Mouse (Mus musculus): Measurements from ENCODE around the gene Fgfr2. TPM values are rescaled to one million over a fixed set of nuclear protein-coding genes. Genes with fewer than 3 reads are reported as not detected.

Gene Fgfr2
- total RNA-seq, 1 experiment = 37.5 TPM

GRCm38 (mm10) chr7:130650621-130651020, 2472.5 kb downstream of the Fgfr2 start:
- Histone ChIP-seq H3K9ac (ENCODE audit: insufficient read depth, low read depth, low read length, poor library complexity, severe bottlenecking) (no peak overlapping the region), H3K9me3 (ENCODE audit: control insufficient read depth, insufficient read depth, low read depth, low read length) (no peaks in the 10 kb centered on the region), H3K27ac (ENCODE audit: insufficient read depth, low read depth, low read length, poor library complexity, severe bottlenecking) (no peak overlapping the region), H3K4me3 (ENCODE audit: insufficient read depth in 1 of 2, low read depth in 1 of 2, low read length in 2 of 2, poor library complexity in 1 of 2, severe bottlenecking in 1 of 2) (no peak overlapping the region), H3K4me1 (ENCODE audit: control insufficient read depth in 2 of 2, insufficient read depth in 2 of 2, low read length in 2 of 2, poor library complexity in 1 of 2) (peaks cover 7 to 23% of the 10 kb centered on the region in 2 experiments; a peak in 3 of 4 replicates), H3K36me3 (ENCODE audit: control insufficient read depth, insufficient read depth, low read length, poor library complexity, severe bottlenecking) (no peaks in the 10 kb centered on the region)
- no peak for DNase-seq (ENCODE audit: low read depth, low spot score)
- in situ Hi-C loops (cut with MboI; ENCODE audit: low sequenced_read_pairs in 2 of 2, unreplicated experiment in 2 of 2) = no loop called here
- TF ChIP-seq MAFK (IDR thresholded peaks at IDR 0.05; ENCODE audit: insufficient read depth, low read depth, low read length) (no peak), ZNF384 (IDR thresholded peaks at IDR 0.05; ENCODE audit: low read depth, low read length) (no peak), CHD2 (IDR thresholded peaks at IDR 0.05; ENCODE audit: low read depth, low read length) (no peak), ZC3H11A (IDR thresholded peaks at IDR 0.05; ENCODE audit: borderline replicate concordance, low read depth, low read length) (no peak), HCFC1 (IDR thresholded peaks at IDR 0.05; ENCODE audit: borderline replicate concordance, insufficient read depth, low read length) (no peak)

DNA sequence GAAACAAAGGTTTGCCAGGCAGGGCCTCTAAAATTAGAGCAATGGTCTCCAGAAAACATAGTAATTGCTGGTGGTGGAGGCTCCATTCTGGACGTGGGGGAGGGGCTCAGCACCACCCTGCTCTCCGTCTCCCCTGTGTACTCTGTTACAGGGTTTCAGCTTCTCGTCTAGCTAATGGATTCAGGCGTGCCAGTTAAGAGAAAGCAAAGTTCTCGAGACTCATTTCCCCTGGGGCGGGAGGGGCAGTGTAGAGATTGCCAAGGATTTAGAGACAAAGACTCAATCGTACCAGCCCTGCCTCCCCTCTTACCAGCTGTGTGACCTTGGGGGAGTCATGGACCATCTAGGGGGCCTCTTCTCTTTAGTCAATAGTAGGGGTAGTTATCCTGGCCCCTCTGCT, 2473.9 kb downstream of the Fgfr2 start:
- Histone ChIP-seq H3K27ac (ENCODE audit: insufficient read depth, low read depth, low read length, poor library complexity, severe bottlenecking) (no peak overlapping the region), H3K9ac (ENCODE audit: insufficient read depth, low read depth, low read length, poor library complexity, severe bottlenecking) (peak overlapping the region; percentile 13; the same call in 1 of the 2 replicates), H3K4me1 (ENCODE audit: control insufficient read depth in 2 of 2, insufficient read depth in 2 of 2, low read length in 2 of 2, poor library complexity in 1 of 2) (peaks cover 9 to 25% of the 10 kb centered on the region in 2 experiments), H3K36me3 (ENCODE audit: control insufficient read depth, insufficient read depth, low read length, poor library complexity, severe bottlenecking) (no peaks in the 10 kb centered on the region), H3K4me3 (ENCODE audit: insufficient read depth in 1 of 2, low read depth in 1 of 2, low read length in 2 of 2, poor library complexity in 1 of 2, severe bottlenecking in 1 of 2) (no peak overlapping the region), H3K9me3 (ENCODE audit: control insufficient read depth, insufficient read depth, low read depth, low read length) (no peaks in the 10 kb centered on the region)
- DNase-seq (ENCODE audit: low read depth, low spot score) = no peak
- in situ Hi-C loops (cut with MboI; ENCODE audit: low sequenced_read_pairs in 2 of 2, unreplicated experiment in 2 of 2) = no loop called here
- no peak for TF ChIP-seq ZNF384 (IDR thresholded peaks at IDR 0.05; ENCODE audit: low read depth, low read length)
- TF ChIP-seq HCFC1 (IDR thresholded peaks at IDR 0.05; ENCODE audit: borderline replicate concordance, insufficient read depth, low read length) = no peak
- TF ChIP-seq ZC3H11A (IDR thresholded peaks at IDR 0.05; ENCODE audit: borderline replicate concordance, low read depth, low read length) = no peak
- TF ChIP-seq MAFK (IDR thresholded peaks at IDR 0.05; ENCODE audit: insufficient read depth, low read depth, low read length) = no peak
- no peak for TF ChIP-seq CHD2 (IDR thresholded peaks at IDR 0.05; ENCODE audit: low read depth, low read length)

DNA sequence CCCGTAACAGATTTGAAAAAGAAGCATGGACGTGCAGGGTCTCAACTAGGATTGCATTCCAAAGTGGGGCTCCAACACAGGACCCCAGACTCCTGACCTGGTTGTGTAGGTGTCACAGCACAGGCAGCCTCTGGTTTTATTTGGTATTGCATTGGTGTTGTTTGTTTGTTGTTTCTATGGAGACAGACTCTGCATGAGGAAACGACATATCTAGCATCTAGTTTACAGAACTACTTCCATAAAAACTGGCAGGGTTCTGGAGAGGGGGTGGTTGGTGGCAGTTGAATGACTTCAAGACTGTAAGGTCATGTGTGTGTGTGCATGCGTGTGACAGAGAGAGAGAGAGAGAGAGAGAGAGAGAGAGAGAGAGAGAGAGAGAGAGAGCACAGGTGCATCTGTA, 2475.1 kb downstream of the Fgfr2 start:
- no peaks in the 10 kb centered on the region for H3K9me3 ChIP-seq (ENCODE audit: control insufficient read depth, insufficient read depth, low read depth, low read length)
- H3K4me1 ChIP-seq (ENCODE audit: control insufficient read depth in 2 of 2, insufficient read depth in 2 of 2, low read length in 2 of 2, poor library complexity in 1 of 2) = peaks cover 9 to 24% of the 10 kb centered on the region in 2 experiments
- no peak for DNase-seq (ENCODE audit: low read depth, low spot score)
- no peak overlapping the region for H3K9ac ChIP-seq (ENCODE audit: insufficient read depth, low read depth, low read length, poor library complexity, severe bottlenecking)
- H3K4me3 ChIP-seq (ENCODE audit: insufficient read depth in 1 of 2, low read depth in 1 of 2, low read length in 2 of 2, poor library complexity in 1 of 2, severe bottlenecking in 1 of 2) = no peak overlapping the region
- no peak overlapping the region for H3K27ac ChIP-seq (ENCODE audit: insufficient read depth, low read depth, low read length, poor library complexity, severe bottlenecking)
- H3K36me3 ChIP-seq (ENCODE audit: control insufficient read depth, insufficient read depth, low read length, poor library complexity, severe bottlenecking) = no peaks in the 10 kb centered on the region
- TF ChIP-seq HCFC1 (IDR thresholded peaks at IDR 0.05; ENCODE audit: borderline replicate concordance, insufficient read depth, low read length) = no peak
- in situ Hi-C loops (cut with MboI; ENCODE audit: low sequenced_read_pairs in 2 of 2, unreplicated experiment in 2 of 2) = no loop called here

DNA sequence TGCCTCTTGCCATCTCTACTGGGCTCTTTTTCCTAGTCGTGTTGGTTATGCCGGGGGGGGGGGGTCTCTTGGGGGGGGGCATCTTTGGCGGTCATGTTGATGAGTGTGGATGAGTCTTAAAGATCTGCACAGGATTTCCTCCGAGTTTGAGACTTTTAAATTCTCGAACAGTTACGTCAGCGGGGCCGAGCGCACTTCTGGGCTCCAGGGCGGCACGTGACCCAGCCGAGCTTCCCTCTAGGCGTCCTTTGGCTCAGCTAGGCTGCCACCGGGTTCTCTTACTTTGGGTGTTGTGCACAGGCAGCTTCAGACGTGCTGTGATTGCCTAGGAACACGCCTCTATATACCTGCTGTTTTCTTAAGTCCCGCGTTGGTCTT, 2476.4 kb downstream of the Fgfr2 start:
- Histone ChIP-seq H3K4me1 (ENCODE audit: control insufficient read depth in 2 of 2, insufficient read depth in 2 of 2, low read length in 2 of 2, poor library complexity in 1 of 2) (peaks cover 9 to 18% of the 10 kb centered on the region in 2 experiments), H3K27ac (ENCODE audit: insufficient read depth, low read depth, low read length, poor library complexity, severe bottlenecking) (peak overlapping the region; percentile 71; the same call in 1 of the 2 replicates), H3K9ac (ENCODE audit: insufficient read depth, low read depth, low read length, poor library complexity, severe bottlenecking) (peak overlapping the region; percentile 93), H3K36me3 (ENCODE audit: control insufficient read depth, insufficient read depth, low read length, poor library complexity, severe bottlenecking) (no peaks in the 10 kb centered on the region), H3K9me3 (ENCODE audit: control insufficient read depth, insufficient read depth, low read depth, low read length) (no peaks in the 10 kb centered on the region), H3K4me3 (ENCODE audit: insufficient read depth in 1 of 2, low read depth in 1 of 2, low read length in 2 of 2, poor library complexity in 1 of 2, severe bottlenecking in 1 of 2) (peak overlapping the region; percentile 77 to 87)
- peak; percentile 75 for DNase-seq (ENCODE audit: low read depth, low spot score)
- TF ChIP-seq ZNF384 (IDR thresholded peaks at IDR 0.05; ENCODE audit: low read depth, low read length) (no peak), HCFC1 (IDR thresholded peaks at IDR 0.05; ENCODE audit: borderline replicate concordance, insufficient read depth, low read length) (no peak), MAFK (IDR thresholded peaks at IDR 0.05; ENCODE audit: insufficient read depth, low read depth, low read length) (no peak), ZC3H11A (IDR thresholded peaks at IDR 0.05; ENCODE audit: borderline replicate concordance, low read depth, low read length) (no peak), CHD2 (IDR thresholded peaks at IDR 0.05; ENCODE audit: low read depth, low read length) (no peak)
- in situ Hi-C loops (cut with MboI; ENCODE audit: low sequenced_read_pairs in 2 of 2, unreplicated experiment in 2 of 2) = no loop called here
